Mouse (Mus musculus) mouse embryonic stem cell (cell line): Measurements from ENCODE around the gene Fam160b1.

Source experiments
- in situ Hi-C, 2 experiments: fragments of 300-500 bp; cut with MboI; formaldehyde crosslinking; loops; 1 replicate in 1 of 2; 3 replicates in 1 of 2; pipeline ENCODE4 v1.14.3; 2019 to 2020; ENCODE audit warnings: low sequenced_read_pairs in 2 of 2, low pct_unique_long_range_greater_than_20kb in 1 of 2, mixed read lengths in 1 of 2; ENCODE audit not compliant: unreplicated experiment in 1 of 2

The Fam160b1 gene

DNA sequence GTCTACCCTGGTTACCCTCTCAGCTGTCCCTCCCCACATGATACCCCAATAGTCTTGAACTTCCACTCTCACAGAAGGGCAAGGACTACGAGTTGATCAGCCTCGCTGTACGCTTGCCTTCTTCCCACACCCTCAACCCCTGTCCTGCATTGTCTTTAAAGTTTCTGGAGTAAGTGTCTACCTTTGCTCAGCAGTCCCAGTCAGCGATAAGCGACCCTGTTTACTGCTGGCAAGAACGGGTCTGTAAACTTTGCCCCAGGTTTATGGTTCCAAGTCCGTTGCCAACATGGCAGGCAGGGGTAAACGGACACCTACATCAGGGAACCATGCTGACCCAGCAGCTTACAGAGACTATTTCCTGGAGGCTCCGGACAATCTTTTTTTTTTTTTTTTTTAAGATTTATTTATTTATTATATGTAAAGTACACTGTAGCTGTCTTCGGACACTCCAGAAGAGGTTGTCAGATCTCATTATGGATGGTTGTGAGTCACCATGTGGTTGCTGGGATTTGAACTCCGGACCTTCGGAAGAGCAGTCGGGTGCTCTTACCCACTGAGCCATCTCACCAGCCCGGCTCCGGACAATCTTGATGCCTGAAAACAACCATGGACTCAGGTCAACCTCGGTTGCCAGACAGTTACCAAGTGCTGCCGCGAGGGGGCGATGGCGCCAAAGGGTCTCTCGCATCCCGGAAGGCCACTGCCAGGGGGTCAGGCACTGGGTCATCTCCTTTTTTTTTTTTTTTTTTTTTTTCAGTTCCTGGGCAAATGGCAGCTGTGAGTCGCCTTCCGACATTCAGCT is 43.4 kb downstream of the Fam160b1 start:
- in situ Hi-C loops, result no loop called here

DNA sequence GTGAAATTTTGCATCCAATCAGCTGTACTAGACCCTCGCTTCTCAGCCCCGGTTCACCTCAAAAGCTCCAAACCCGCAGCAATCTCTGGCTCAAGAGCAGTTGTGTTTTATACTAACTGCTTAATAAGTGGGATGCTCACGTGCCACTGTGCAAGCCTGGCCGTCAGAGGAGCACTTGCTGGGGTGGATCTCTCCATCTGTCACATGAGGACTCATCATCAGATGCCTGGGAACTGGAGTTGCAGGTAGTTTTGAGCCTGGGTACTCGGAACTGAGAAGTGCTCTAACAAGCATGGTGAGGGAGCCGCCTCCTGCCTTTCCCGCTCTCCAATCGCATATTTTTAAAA is 44.0 kb downstream of the Fam160b1 start:
- in situ Hi-C loops, result no loop called here

DNA sequence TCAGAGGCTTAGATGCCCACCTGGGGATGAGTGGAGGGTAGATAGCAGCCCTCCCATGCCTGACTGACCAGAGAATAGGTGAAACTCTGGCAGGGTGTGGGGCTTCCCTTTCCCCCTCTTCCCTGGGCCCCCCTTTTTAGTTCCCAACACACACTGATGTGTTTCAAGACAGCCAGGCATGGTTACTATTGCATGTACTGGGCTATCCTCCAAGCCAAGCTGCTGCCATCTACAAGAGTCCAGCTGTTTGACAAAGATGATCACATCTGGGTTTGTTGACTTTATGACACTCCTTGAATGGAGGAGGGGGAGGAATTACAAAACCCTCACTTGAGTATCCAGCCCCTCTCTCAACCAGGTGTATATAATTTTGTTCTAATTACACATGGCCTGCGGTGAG is 47.5 kb downstream of the Fam160b1 start:
- in situ Hi-C loops, result no loop called here

DNA sequence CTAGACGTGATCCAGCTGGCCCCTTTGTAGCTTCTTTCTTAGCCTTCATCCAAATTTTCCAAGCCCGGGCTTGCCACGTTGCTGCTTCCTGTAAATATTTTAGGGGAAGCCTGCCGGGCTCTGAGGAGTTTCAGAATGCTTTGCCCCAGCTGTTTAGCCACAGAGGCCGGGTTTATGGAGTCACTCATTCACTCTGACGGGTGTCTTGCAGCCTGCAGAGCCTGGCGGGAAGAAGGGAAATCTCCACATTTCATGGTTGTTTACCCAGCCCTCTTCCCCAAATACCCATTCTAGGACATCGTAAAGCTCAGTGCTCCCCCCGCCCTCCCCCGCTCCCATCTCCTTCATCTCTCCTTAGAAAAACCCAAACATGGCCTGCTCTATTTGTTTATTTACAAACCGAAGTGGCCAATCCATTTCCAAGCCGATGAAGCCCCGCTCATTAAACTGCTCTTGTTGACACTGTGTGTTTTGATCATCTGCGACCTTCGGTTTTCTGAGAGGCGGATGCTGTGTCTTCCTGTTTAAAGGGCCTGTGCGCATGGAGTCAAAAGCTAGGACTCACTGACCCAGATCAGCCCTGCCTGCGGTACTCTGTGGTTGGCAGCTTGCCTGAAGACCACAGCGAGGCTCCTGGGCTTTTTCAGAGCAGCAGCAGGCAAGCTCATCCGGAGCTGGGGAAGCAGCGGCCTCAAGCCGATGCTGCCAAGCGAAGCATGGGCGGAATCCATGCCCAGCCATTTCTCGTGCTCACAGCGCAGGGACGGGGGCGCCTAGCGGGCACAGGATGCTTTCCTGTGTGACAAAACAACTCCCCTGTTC is 51.1 kb downstream of the Fam160b1 start:
- in situ Hi-C loops, result no loop called here

DNA sequence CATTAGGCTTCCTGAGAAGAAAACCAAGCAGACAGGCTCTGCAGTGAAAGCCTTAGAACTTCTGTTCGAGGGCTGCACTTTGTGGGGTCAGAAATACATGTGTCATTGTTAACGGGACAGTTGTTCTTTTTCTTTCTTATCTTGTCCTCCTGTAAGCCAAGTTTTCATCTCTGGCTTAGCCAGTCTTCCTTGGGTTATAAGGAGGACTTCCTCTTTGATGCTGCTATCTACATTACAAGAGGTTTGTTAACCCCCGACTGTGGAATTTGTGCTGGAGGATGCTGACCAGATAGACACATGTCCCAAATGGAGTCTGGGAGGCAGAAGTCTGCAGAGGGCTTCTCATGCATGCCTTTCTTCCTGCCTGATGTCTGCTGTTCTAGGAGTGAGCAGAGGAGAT is 52.7 kb downstream of the Fam160b1 start:
- in situ Hi-C loops, result no loop called here

DNA sequence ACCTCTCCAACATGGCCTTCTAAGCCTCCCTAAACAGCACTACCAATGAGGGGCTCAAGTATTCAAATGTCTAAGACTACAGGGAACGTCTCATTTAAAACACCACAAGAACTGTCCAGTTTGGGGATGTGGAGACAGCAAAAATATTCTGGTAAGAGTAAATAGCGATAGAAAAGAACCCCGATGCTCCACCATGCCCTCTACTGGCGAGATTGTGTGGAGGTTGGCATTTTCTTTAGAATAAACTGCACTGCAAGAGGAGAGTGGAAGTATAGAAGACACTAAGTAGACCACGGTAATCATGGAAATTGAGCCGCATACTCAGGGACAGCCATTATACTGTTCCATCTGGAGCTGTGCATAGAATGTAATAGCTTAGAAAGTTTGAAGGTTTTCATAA is 53.4 kb downstream of the Fam160b1 start:
- in situ Hi-C loops, result no loop called here

DNA sequence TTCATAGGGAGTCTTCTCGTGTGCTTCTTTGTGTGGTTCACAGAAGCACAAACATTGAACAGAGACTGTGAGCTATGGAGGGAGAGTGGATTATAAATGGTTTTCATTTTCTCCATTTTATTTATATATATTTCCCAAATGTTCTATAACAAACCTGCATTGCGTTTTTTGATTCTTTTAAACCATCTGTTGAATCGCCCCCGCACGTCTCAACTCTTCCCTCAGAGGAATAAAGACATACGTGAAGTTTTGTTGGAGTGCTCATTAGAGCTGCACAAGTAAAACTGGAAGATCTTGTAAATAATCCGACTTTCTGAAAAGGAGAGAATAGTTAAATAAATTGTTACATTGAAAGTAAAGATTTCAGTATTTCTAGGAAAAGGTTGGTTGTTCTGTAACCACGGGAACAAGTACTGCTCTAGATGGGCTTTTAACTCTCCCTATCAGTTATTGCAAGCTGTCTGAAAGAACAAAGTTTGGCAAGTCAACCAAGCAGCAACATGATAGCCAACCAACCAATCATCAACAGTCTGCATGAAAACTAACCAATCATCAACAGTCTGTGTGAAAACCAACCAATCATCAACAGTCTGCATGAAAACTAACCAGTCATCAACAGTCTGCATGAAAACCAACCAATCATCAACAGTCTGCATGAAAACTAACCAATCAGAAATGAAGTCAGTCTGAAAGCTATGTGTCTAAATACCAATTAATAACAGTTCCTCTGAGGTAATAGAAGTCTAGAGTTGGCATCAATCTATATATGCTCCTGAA is 54.7 kb downstream of the Fam160b1 start:
- in situ Hi-C loops, result no loop called here

DNA sequence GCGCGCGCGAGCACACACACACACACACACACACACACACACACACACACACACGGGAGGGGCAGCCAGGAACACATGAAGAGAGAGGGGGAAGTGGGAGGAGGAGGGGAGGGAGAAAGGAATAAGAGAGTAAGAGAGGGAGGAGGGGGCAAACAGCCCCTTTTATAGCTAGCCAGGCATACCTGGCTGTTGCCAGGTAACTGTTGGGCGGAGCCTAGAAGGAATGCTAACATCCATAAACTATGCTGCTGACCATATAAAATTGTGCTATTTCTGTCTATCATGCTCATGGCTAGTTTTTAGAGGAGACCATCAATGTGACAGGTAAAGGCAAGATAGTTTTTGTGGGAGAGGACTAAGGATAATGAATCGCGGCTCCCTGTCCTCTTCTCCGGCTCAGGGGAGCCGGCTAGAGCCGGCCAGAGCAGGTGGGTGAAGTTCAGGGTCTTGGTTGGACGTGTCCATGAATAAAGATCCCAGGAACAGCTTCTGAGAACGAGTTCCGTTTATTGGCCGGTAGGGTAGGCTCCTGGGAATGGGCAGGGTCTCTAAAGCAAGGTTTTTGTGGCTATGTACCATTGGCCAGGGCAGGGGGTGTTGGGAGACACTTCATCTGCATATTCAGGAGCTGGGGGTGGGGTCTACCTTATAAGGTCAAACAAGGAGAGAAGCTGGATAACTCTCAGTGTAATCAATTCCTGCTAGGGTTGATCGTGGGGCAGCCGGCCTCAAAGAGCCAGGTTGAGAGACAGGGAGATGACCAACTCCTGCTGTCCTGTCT is 57.5 kb downstream of the Fam160b1 start:
- in situ Hi-C loops, result no loop called here

DNA sequence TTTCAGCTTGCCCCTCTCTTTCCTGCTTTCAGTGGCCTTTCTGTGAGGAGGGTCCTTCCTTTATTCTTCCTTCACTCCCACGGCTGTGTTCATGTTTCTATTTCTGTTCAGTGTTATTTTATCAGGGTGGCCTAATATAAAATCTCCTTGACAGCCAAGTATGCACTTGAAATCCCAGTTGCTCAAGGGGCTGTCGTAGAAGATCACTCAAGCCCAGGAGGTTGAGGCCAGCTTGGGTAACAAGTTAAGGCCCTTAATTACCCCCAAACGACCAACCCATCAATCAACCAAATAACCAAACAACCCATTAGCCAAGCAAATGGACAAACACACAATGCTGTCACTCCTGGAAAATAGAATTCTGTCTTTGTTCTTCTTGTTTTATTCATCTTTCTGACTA is 62.9 kb downstream of the Fam160b1 start:
- in situ Hi-C loops, result no loop called here

DNA sequence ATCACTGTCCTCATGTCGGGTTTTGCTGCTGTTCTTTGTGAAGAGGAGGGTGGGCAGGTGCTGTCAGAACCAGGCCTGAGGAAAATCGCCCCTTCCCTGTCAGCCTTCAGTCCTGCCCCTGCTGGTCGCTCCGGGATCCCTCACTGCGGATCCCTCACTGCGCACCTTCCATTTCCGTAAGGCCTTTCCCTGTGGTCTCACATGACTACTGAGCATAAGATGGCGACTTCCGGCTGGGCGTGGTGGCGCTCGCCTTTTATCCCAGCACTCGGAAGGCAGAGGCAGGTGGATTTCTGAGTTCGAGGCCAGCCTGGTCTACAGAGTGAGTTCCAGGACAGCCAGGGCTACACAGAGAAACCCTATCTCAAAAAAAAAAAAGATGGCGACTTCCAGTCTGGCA is 64.8 kb downstream of the Fam160b1 start:
- in situ Hi-C loops, result no loop called here

DNA sequence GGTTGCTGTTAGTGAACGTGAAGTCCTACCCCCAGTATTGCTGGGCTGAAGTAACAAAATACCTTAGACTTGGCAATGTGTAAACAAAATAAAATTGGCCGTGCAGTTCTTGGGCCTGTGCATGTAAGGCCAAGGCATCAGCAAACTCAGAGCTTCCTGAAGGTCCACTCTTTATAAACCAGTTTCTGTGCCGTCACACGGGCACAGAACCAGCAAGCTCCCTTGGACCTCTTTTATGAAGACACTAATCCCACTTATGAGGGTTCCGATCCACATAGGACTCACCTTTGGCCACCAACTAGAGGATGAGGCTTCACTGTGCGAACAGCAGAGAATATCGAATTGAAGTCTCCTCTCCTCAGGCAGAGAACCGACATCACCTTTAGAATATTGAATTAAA is 66.4 kb downstream of the Fam160b1 start:
- in situ Hi-C loops, result no loop called here

DNA sequence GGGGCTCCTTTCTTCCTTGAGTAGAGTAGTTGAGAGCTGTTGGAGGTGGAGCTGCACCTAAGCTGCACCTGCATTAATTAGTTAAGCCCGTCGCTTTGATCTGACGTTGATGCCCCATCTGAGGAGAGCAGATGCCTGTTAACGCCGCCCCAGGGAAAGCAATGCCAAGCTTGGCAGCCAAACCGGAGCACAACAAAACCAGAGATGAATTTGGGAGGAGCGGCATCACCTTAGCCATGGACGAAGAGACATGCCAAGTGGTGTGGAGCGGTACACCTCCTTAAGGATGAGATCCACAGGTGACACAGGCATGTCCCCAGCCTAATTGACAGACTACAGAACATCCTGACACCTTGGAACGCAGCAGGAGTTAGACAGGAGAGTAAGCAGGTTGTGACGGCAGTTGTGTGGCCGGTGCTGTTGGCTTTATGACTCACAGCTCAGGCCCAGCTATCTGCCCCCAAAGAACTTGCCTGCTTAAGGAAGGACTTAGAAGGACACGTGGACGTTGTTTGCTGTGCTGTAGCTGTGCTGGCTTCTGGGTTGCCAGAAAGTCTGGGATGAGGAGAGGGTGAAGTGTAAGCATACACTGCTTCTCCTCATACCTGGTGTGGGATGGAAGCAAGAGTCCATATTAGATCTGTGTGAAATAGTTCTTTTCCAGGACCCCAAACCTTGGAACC is 67.4 kb downstream of the Fam160b1 start:
- in situ Hi-C loops, result no loop called here

DNA sequence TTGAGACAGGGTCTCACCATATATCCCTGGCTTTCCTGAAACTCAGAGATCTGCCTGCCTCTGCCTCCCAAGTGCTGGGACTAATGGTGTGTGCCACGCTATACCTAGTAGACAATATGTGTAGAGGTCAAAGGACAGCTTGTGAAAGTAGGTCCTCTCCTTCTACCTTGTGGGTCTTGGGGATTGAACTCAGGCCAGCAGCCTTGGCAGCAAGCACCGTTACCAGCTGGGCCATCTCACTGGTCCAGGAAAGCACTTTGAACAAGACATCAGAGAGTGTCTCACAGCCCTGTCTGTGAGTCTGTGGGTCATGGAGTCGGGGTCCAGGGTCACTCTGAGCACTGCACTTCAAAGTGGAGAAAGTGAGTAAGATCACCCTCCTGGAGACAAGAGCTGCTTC is 68.2 kb downstream of the Fam160b1 start:
- in situ Hi-C loops, result no loop called here

DNA sequence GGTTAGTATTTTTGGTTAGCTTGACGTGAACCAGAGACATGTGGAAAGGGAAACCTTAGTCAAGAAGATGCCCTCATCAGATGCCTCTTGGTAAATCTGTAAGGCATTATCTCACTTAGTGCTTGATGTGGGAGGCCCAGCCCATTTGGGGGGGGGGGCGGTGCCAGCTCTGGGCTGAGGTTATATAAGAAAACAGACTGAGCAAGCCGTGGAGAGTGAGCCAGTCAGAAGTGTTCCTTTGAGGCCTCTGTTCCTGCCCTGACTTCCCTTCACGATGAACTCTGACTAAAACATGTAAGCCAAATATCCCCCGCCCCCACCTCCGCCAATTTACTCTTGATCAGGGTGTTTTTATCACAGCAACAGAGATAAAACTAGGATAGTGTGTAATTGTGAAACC is 69.4 kb downstream of the Fam160b1 start:
- in situ Hi-C loops, result no loop called here

DNA sequence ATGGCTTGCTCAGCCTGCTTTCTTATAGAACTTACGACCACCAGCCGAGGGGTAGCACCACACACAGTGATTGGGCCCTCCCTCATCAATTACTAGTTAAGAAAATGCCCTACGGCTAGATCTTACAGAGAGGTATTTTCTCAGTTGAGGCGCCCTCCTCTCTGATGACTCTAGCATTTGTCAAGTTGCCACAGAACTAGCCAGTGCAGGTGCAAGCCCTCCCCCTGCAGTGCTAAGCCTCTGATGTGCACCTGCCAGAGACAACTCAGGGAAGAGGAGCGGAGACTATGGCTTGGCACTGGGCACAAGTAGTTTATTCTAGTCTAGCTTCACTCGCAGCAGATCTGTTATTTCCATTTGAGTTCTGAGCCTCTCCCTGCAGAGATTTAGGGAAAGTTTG is 71.0 kb downstream of the Fam160b1 start:
- in situ Hi-C loops, result no loop called here

DNA sequence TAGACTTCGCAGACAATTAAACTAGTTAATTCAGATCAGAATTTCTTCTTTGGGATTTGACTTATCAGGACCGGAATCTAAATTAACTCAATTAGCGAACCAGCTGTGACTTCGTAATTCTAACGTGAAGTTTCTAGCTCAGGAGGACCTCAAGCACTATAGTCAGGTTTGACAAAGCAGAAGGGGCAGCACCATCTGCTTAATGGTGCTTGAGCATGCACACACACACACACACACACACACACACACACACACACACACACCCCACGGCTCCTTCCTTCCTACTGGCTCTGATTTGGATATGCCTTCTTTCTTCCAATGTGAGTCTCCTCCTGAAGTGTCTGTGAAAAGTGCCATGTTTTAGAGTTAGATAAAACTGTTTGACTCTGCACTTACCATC is 73.5 kb downstream of the Fam160b1 start:
- in situ Hi-C loops, result no loop called here

DNA sequence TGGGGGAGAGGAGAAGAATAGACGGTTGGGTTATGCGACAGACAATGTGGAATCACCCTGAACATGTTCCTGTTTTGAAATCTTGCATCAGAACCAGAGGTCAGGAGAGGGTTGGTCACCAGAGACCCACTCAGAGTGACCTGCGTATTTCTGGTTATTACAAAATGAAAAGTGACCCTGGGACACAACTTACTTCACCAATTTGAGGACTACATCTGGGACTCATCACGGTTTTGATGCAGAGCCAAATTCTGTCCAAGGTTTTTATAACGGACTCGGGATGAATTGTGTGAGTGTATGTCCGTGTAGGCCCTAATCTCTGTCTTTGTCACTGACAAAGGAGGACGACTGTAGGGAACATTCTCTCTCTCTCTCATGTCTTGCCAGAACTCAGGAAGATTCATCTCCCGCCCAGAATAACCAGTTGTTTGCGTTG is 76.1 kb downstream of the Fam160b1 start:
- in situ Hi-C loops, result no loop called here

DNA sequence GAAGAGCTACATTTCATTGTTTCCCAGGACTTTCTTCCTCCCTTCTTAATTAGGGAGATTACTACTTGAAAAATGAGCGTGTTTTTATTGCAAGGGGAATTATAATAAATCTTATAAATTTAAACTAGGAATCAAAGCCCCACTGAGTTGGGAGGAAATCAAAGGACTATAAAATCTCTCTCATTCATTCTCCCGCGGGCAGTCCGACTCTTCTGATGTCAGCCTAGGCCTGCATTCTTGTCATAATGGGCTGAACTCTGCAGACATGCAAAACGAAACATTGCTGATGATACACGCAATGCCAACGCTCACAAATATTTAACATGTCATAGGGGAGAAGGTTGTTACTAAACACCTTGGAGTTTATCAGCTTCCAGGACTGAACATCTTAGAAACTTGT is 76.6 kb downstream of the Fam160b1 start:
- in situ Hi-C loops, result no loop called here
